Mouse (Mus musculus): ENCODE measurements around the gene Sox8.

Gene Sox8

GRCm38 (mm10) chr17:25579332-25580047 lies 9.0 kb upstream of the Sox8 start:
- DNase-seq (ENCODE audit: low spot score), result no peak

- peak; percentile 98 for DNase-seq (ENCODE audit: low spot score)
Measured at GRCm38 (mm10) chr17:25578920-25579319, 8.4 kb upstream of the Sox8 start, which contains the start of gene Lmf1. Gene Lmf1 (plus strand): TSS chr17:25579085.

GRCm38 (mm10) chr17:25577702-25578101 lies 7.2 kb upstream of the Sox8 start:
- DNase-seq (ENCODE audit: low spot score), result no peak

GRCm38 (mm10) chr17:25577263-25577662 lies 6.8 kb upstream of the Sox8 start:
- DNase-seq (ENCODE audit: low spot score), result no peak

- no peak for DNase-seq (ENCODE audit: low spot score)
Measured at GRCm38 (mm10) chr17:25576034-25576433, 5.5 kb upstream of the Sox8 start.

- DNase-seq (ENCODE audit: low spot score), result no peak
Measured at GRCm38 (mm10) chr17:25575208-25575971, 4.9 kb upstream of the Sox8 start.

GRCm38 (mm10) chr17:25571453-25571820 lies 951 bp upstream of the Sox8 start:
- DNase-seq (ENCODE audit: low spot score), result no peak

GRCm38 (mm10) chr17:25569833-25570647 lies 446 bp downstream of the Sox8 start:
- no peak for DNase-seq (ENCODE audit: low spot score)

- DNase-seq (ENCODE audit: low spot score), result no peak
Measured at GRCm38 (mm10) chr17:25568880-25569279, 1.6 kb downstream of the Sox8 start.

- DNase-seq (ENCODE audit: low spot score), result peak; percentile 63
Measured at GRCm38 (mm10) chr17:25568206-25568605, 2.3 kb downstream of the Sox8 start.

GRCm38 (mm10) chr17:25567745-25568144 lies 2.7 kb downstream of the Sox8 start:
- DNase-seq (ENCODE audit: low spot score), result peak; percentile 90

GRCm38 (mm10) chr17:25567261-25567660 lies 3.2 kb downstream of the Sox8 start:
- DNase-seq (ENCODE audit: low spot score), result no peak

- no peak for DNase-seq (ENCODE audit: low spot score)
Measured at GRCm38 (mm10) chr17:25565860-25566600, 4.5 kb downstream of the Sox8 start.

GRCm38 (mm10) chr17:25565244-25565643 lies 5.2 kb downstream of the Sox8 start:
- peak; percentile 60 for DNase-seq (ENCODE audit: low spot score)

GRCm38 (mm10) chr17:25564481-25564880 lies 6.0 kb downstream of the Sox8 start:
- DNase-seq (ENCODE audit: low spot score), result no peak

GRCm38 (mm10) chr17:25561223-25562028 lies 9.1 kb downstream of the Sox8 start:
- DNase-seq (ENCODE audit: low spot score), result no peak

- DNase-seq (ENCODE audit: low spot score), result no peak
Measured at GRCm38 (mm10) chr17:25560554-25561222, 9.8 kb downstream of the Sox8 start.

GRCm38 (mm10) chr17:25559634-25560033 lies 10.9 kb downstream of the Sox8 start:
- no peak for DNase-seq (ENCODE audit: low spot score)

- DNase-seq (ENCODE audit: low spot score), result peak; percentile 55
Measured at GRCm38 (mm10) chr17:25556630-25557354, 13.7 kb downstream of the Sox8 start.
